Mouse (Mus musculus): ENCODE results near the gene Zan. TPM values are rescaled to one million over a fixed set of nuclear protein-coding genes. Genes with fewer than 3 reads are reported as not detected.

The Zan gene
- polyA plus RNA-seq, 2 experiments, result 0.06 to 0.19 TPM

GRCm38 (mm10) chr5:137410066-137410465, 66.8 kb downstream of the Zan start:
- no peaks in the 10 kb centered on the region for H3K27me3 ChIP-seq (ENCODE audit: control insufficient read depth, insufficient read depth, low read length)

GRCm38 (mm10) chr5:137409451-137409850, 67.4 kb downstream of the Zan start:
- H3K36me3 ChIP-seq (replicated peaks; ENCODE audit: control insufficient read depth, insufficient read depth, low read depth), result no peaks in the 10 kb centered on the region
- H3K27me3 ChIP-seq (ENCODE audit: control insufficient read depth, insufficient read depth, low read length), result no peaks in the 10 kb centered on the region
- WGBS (ENCODE audit: insufficient replicate concordance), result 65% methylated on average over 6 of the region's 6 CpGs
- H3K27ac ChIP-seq, result no peak overlapping the region
- H3K9me3 ChIP-seq (ENCODE audit: control insufficient read depth, low read length), result no peaks in the 10 kb centered on the region
- DNase-seq (ENCODE audit: low read depth in 3 of 3, low spot score in 3 of 3), result no peak
- no peak for ATAC-seq (ENCODE audit: insufficient read depth)
- TF ChIP-seq CTCF (IDR thresholded peaks at IDR 0.05; ENCODE audit: low read depth) (no peak), EP300 (IDR thresholded peaks at IDR 0.05; ENCODE audit: low read depth) (no peak)
- H3K4me1 ChIP-seq (replicated peaks; ENCODE audit: control insufficient read depth in 2 of 2, insufficient read depth in 2 of 2, low read length in 1 of 2), result peaks cover 0 to 9% of the 10 kb centered on the region in 2 experiments; a peak in 2 of 4 replicates
- no peak overlapping the region for H3K4me2 ChIP-seq (ENCODE audit: low read depth)
- no peak overlapping the region for H3K4me3 ChIP-seq (ENCODE audit: insufficient read depth in 1 of 2, low read depth in 2 of 2, low read length in 2 of 2)
- no peak overlapping the region for H3K9ac ChIP-seq (replicated peaks)

More at GRCm38 (mm10) chr5:137410066-137410465, 66.8 kb downstream of the Zan start:
- DNase-seq (ENCODE audit: low read depth in 3 of 3, low spot score in 3 of 3) (no peak), ATAC-seq (ENCODE audit: insufficient read depth) (no peak)
- Histone ChIP-seq H3K27ac (no peak overlapping the region), H3K4me3 (ENCODE audit: insufficient read depth in 1 of 2, low read depth in 2 of 2, low read length in 2 of 2) (no peak overlapping the region), H3K9ac (replicated peaks) (no peak overlapping the region), H3K4me1 (replicated peaks; ENCODE audit: control insufficient read depth in 2 of 2, insufficient read depth in 2 of 2, low read length in 1 of 2) (peaks cover 0 to 13% of the 10 kb centered on the region in 2 experiments; a peak in 2 of 4 replicates), H3K4me2 (ENCODE audit: low read depth) (no peak overlapping the region), H3K9me3 (ENCODE audit: control insufficient read depth, low read length) (no peaks in the 10 kb centered on the region), H3K36me3 (replicated peaks; ENCODE audit: control insufficient read depth, insufficient read depth, low read depth) (no peaks in the 10 kb centered on the region)
- 63% methylated on average over 3 of the region's 3 CpGs for WGBS (ENCODE audit: insufficient replicate concordance)
- TF ChIP-seq EP300 (IDR thresholded peaks at IDR 0.05; ENCODE audit: low read depth) (no peak), CTCF (IDR thresholded peaks at IDR 0.05; ENCODE audit: low read depth) (no peak)

GRCm38 (mm10) chr5:137404081-137404480, 72.8 kb downstream of the Zan start:
- Histone ChIP-seq H3K27ac (no peak overlapping the region), H3K9ac (replicated peaks) (no peak overlapping the region), H3K4me3 (ENCODE audit: insufficient read depth in 1 of 2, low read depth in 2 of 2, low read length in 2 of 2) (no peak overlapping the region), H3K4me2 (ENCODE audit: low read depth) (no peak overlapping the region), H3K36me3 (replicated peaks; ENCODE audit: control insufficient read depth, insufficient read depth, low read depth) (no peaks in the 10 kb centered on the region), H3K27me3 (ENCODE audit: control insufficient read depth, insufficient read depth, low read length) (no peaks in the 10 kb centered on the region), H3K4me1 (replicated peaks; ENCODE audit: control insufficient read depth in 2 of 2, insufficient read depth in 2 of 2, low read length in 1 of 2) (peaks cover 0 to 3% of the 10 kb centered on the region in 2 experiments; a peak in 2 of 4 replicates), H3K9me3 (ENCODE audit: control insufficient read depth, low read length) (no peaks in the 10 kb centered on the region)
- TF ChIP-seq CTCF (IDR thresholded peaks at IDR 0.05; ENCODE audit: low read depth), result no peak
- no peak for TF ChIP-seq EP300 (IDR thresholded peaks at IDR 0.05; ENCODE audit: low read depth)
- DNase-seq (ENCODE audit: low read depth in 3 of 3, low spot score in 3 of 3) (no peak), ATAC-seq (ENCODE audit: insufficient read depth) (no peak)
- WGBS (ENCODE audit: insufficient replicate concordance), result 58% methylated on average over 2 of the region's 2 CpGs

GRCm38 (mm10) chr5:137394456-137394855, 82.4 kb downstream of the Zan start:
- H3K9me3 ChIP-seq (ENCODE audit: control insufficient read depth, low read length), result no peaks in the 10 kb centered on the region
- 29% methylated on average over 7 of the region's 7 CpGs for WGBS (ENCODE audit: insufficient replicate concordance)
- H3K27ac ChIP-seq, result no peak overlapping the region
- no peaks in the 10 kb centered on the region for H3K36me3 ChIP-seq (replicated peaks; ENCODE audit: control insufficient read depth, insufficient read depth, low read depth)
- no peak overlapping the region for H3K4me3 ChIP-seq (ENCODE audit: insufficient read depth in 1 of 2, low read depth in 2 of 2, low read length in 2 of 2)
- no peak for ATAC-seq (ENCODE audit: insufficient read depth)
- DNase-seq (ENCODE audit: low read depth in 3 of 3, low spot score in 3 of 3), result no peak
- H3K27me3 ChIP-seq (ENCODE audit: control insufficient read depth, insufficient read depth, low read length), result no peaks in the 10 kb centered on the region
- H3K9ac ChIP-seq (replicated peaks), result no peak overlapping the region
- H3K4me2 ChIP-seq (ENCODE audit: low read depth), result no peak overlapping the region
- no peaks in the 10 kb centered on the region for H3K4me1 ChIP-seq (replicated peaks; ENCODE audit: control insufficient read depth in 2 of 2, insufficient read depth in 2 of 2, low read length in 1 of 2)
- TF ChIP-seq EP300 (IDR thresholded peaks at IDR 0.05; ENCODE audit: low read depth) (no peak), CTCF (IDR thresholded peaks at IDR 0.05; ENCODE audit: low read depth) (0 out of 2 replicates have a peak, but pooled peaks have one; percentile 19)

- H3K4me3 ChIP-seq (ENCODE audit: insufficient read depth in 1 of 2, low read depth in 2 of 2, low read length in 2 of 2), result no peak overlapping the region
- ATAC-seq (ENCODE audit: insufficient read depth) (no peak), DNase-seq (ENCODE audit: low read depth in 3 of 3, low spot score in 3 of 3) (no peak)
- H3K27me3 ChIP-seq (ENCODE audit: control insufficient read depth, insufficient read depth, low read length), result no peaks in the 10 kb centered on the region
- WGBS (ENCODE audit: insufficient replicate concordance), result 54% methylated on average over 8 of the region's 8 CpGs
- no peaks in the 10 kb centered on the region for H3K4me1 ChIP-seq (replicated peaks; ENCODE audit: control insufficient read depth in 2 of 2, insufficient read depth in 2 of 2, low read length in 1 of 2)
- no peak overlapping the region for H3K27ac ChIP-seq
- no peak overlapping the region for H3K9ac ChIP-seq (replicated peaks)
- TF ChIP-seq EP300 (IDR thresholded peaks at IDR 0.05; ENCODE audit: low read depth) (no peak), CTCF (IDR thresholded peaks at IDR 0.05; ENCODE audit: low read depth) (no peak)
- H3K9me3 ChIP-seq (ENCODE audit: control insufficient read depth, low read length), result no peaks in the 10 kb centered on the region
- no peak overlapping the region for H3K4me2 ChIP-seq (ENCODE audit: low read depth)
- no peaks in the 10 kb centered on the region for H3K36me3 ChIP-seq (replicated peaks; ENCODE audit: control insufficient read depth, insufficient read depth, low read depth)
These were observed 85.2 kb downstream of the Zan start for GRCm38 (mm10) chr5:137391641-137392040.

Data from liver, embryonic 14.5 days (tissue).